Mouse (Mus musculus): ENCODE measurements around the gene Ccl27a. TPM values are rescaled to one million over a fixed set of nuclear protein-coding genes. Genes with fewer than 3 reads are reported as not detected.
"Not testable (repeated sequence)": the region's sequence is repeated elsewhere in the genome, so short reads cannot be mapped to it uniquely, and the experiment has no call there.

Ccl27a gene
- polyA plus RNA-seq, 1 experiment from 2014 or later: 30.0 TPM

- not testable (repeated sequence) for H3K9me3 ChIP-seq (ENCODE audit: low read depth, low read length); DNase-seq; ATAC-seq (ENCODE audit: insufficient read depth); H3K27ac ChIP-seq (ENCODE audit: low read depth); H3K36me3 ChIP-seq (ENCODE audit: insufficient read depth); H3K4me3 ChIP-seq (ENCODE audit: low read depth, low read length); H3K9ac ChIP-seq; H3K27me3 ChIP-seq (ENCODE audit: insufficient read depth, low read length)
- 76% methylated on average over 3 of the region's 6 CpGs for WGBS
- peaks cover 15% of the 10 kb centered on the region; the same call in 1 of the 2 replicates for H3K4me1 ChIP-seq (ENCODE audit: insufficient read depth)
- peak overlapping the region; percentile 74 for H3K4me2 ChIP-seq
Observed at GRCm38 (mm10) chr4:41763176-41763575, 10.9 kb downstream of the Ccl27a start.

- peak overlapping the region; percentile 92 for H3K27ac ChIP-seq (ENCODE audit: low read depth)
- DNase-seq (peak; percentile 84), ATAC-seq (ENCODE audit: insufficient read depth) (peak; percentile 47; the same call in 1 of the 2 replicates)
- not testable (repeated sequence) for H3K9me3 ChIP-seq (ENCODE audit: low read depth, low read length); H3K27me3 ChIP-seq (ENCODE audit: insufficient read depth, low read length); H3K36me3 ChIP-seq (ENCODE audit: insufficient read depth)
- H3K4me1 ChIP-seq (ENCODE audit: insufficient read depth): peaks cover 15% of the 10 kb centered on the region; the same call in 1 of the 2 replicates
- peak overlapping the region; percentile 46; the same call in 1 of the 2 replicates for H3K4me3 ChIP-seq (ENCODE audit: low read depth, low read length)
- H3K4me2 ChIP-seq: peak overlapping the region; percentile 74
- WGBS: 33% methylated on average over 8 of the region's 8 CpGs
- H3K9ac ChIP-seq: peak overlapping the region; percentile 38; the same call in 1 of the 2 replicates
Observed at GRCm38 (mm10) chr4:41762688-41763114, 11.3 kb downstream of the Ccl27a start.

GRCm38 (mm10) chr4:41762099-41762687 lies 11.9 kb downstream of the Ccl27a start:
- Histone ChIP-seq H3K9ac (peak overlapping the region; percentile 38), H3K36me3 (ENCODE audit: insufficient read depth) (peaks cover 12% of the 10 kb centered on the region; the same call in 1 of the 2 replicates), H3K4me1 (ENCODE audit: insufficient read depth) (peaks cover 15% of the 10 kb centered on the region; the same call in 1 of the 2 replicates), H3K4me3 (ENCODE audit: low read depth, low read length) (peak overlapping the region; percentile 46), H3K27me3 (ENCODE audit: insufficient read depth, low read length) (no peaks in the 10 kb centered on the region), H3K27ac (ENCODE audit: low read depth) (peak overlapping the region; percentile 92), H3K9me3 (ENCODE audit: low read depth, low read length) (no peaks in the 10 kb centered on the region), H3K4me2 (peak overlapping the region; percentile 74)
- ATAC-seq (ENCODE audit: insufficient read depth) (peak; percentile 67), DNase-seq (peak; percentile 80)
- TF ChIP-seq CTCF (IDR thresholded peaks at IDR 0.05; ENCODE audit: low read depth): no peak
- WGBS: 28% methylated on average over 8 of the region's 8 CpGs

- Histone ChIP-seq H3K4me1 (ENCODE audit: insufficient read depth) (peaks cover 15% of the 10 kb centered on the region; the same call in 1 of the 2 replicates), H3K9me3 (ENCODE audit: low read depth, low read length) (no peaks in the 10 kb centered on the region), H3K4me3 (ENCODE audit: low read depth, low read length) (peak overlapping the region; percentile 46), H3K27me3 (ENCODE audit: insufficient read depth, low read length) (no peaks in the 10 kb centered on the region), H3K36me3 (ENCODE audit: insufficient read depth) (peaks cover 12% of the 10 kb centered on the region; the same call in 1 of the 2 replicates), H3K9ac (peak overlapping the region; percentile 0; the same call in 1 of the 2 replicates), H3K27ac (ENCODE audit: low read depth) (peak overlapping the region; percentile 92), H3K4me2 (peak overlapping the region; percentile 74)
- TF ChIP-seq CTCF (IDR thresholded peaks at IDR 0.05; ENCODE audit: low read depth): no peak
- ATAC-seq (ENCODE audit: insufficient read depth) (no peak), DNase-seq (peak; percentile 19)
Observed at GRCm38 (mm10) chr4:41761680-41762079, 12.4 kb downstream of the Ccl27a start.

GRCm38 (mm10) chr4:41760911-41761310 lies 13.1 kb downstream of the Ccl27a start:
- Histone ChIP-seq H3K27ac (ENCODE audit: low read depth) (peak overlapping the region; percentile 92), H3K4me2 (peak overlapping the region; percentile 74), H3K4me1 (ENCODE audit: insufficient read depth) (peaks cover 15% of the 10 kb centered on the region; the same call in 1 of the 2 replicates), H3K9me3 (ENCODE audit: low read depth, low read length) (no peaks in the 10 kb centered on the region), H3K9ac (peak overlapping the region; percentile 64), H3K36me3 (ENCODE audit: insufficient read depth) (peaks cover 9% of the 10 kb centered on the region; the same call in 1 of the 2 replicates), H3K4me3 (ENCODE audit: low read depth, low read length) (peak overlapping the region; percentile 46), H3K27me3 (ENCODE audit: insufficient read depth, low read length) (no peaks in the 10 kb centered on the region)
- no peak; the same call in none of the 2 replicates for ATAC-seq (ENCODE audit: insufficient read depth)
- no peak for TF ChIP-seq CTCF (IDR thresholded peaks at IDR 0.05; ENCODE audit: low read depth)
- WGBS: 64% methylated on average over 4 of the region's 4 CpGs
- DNase-seq: no peak

GRCm38 (mm10) chr4:41760288-41760721 lies 13.7 kb downstream of the Ccl27a start:
- Histone ChIP-seq H3K4me3 (ENCODE audit: low read depth, low read length) (peak overlapping the region; percentile 46), H3K9ac (peak overlapping the region; percentile 64), H3K27me3 (ENCODE audit: insufficient read depth, low read length) (no peaks in the 10 kb centered on the region), H3K9me3 (ENCODE audit: low read depth, low read length) (no peaks in the 10 kb centered on the region), H3K36me3 (ENCODE audit: insufficient read depth) (peaks cover 9% of the 10 kb centered on the region; the same call in 1 of the 2 replicates), H3K4me2 (peak overlapping the region; percentile 74), H3K4me1 (ENCODE audit: insufficient read depth) (peaks cover 15% of the 10 kb centered on the region; the same call in 1 of the 2 replicates), H3K27ac (ENCODE audit: low read depth) (peak overlapping the region; percentile 92)
- DNase-seq: peak; percentile 95
- peak; percentile 22; the same call in 1 of the 2 replicates for TF ChIP-seq CTCF (IDR thresholded peaks at IDR 0.05; ENCODE audit: low read depth)
- peak; percentile 89 for ATAC-seq (ENCODE audit: insufficient read depth)
- WGBS: 1% methylated on average over 15 of the region's 15 CpGs

GRCm38 (mm10) chr4:41759656-41760287 lies 14.3 kb downstream of the Ccl27a start:
- ATAC-seq (ENCODE audit: insufficient read depth) (no peak), DNase-seq (no peak)
- peaks cover 9% of the 10 kb centered on the region; the same call in 1 of the 2 replicates for H3K36me3 ChIP-seq (ENCODE audit: insufficient read depth)
- peak overlapping the region; percentile 64 for H3K9ac ChIP-seq
- peak overlapping the region; percentile 46 for H3K4me3 ChIP-seq (ENCODE audit: low read depth, low read length)
- WGBS: 19% methylated on average over 6 of the region's 6 CpGs
- peaks cover 15% of the 10 kb centered on the region; the same call in 1 of the 2 replicates for H3K4me1 ChIP-seq (ENCODE audit: insufficient read depth)
- H3K27me3 ChIP-seq (ENCODE audit: insufficient read depth, low read length): no peaks in the 10 kb centered on the region
- peak overlapping the region; percentile 92 for H3K27ac ChIP-seq (ENCODE audit: low read depth)
- no peaks in the 10 kb centered on the region for H3K9me3 ChIP-seq (ENCODE audit: low read depth, low read length)
- no peak for TF ChIP-seq CTCF (IDR thresholded peaks at IDR 0.05; ENCODE audit: low read depth)
- peak overlapping the region; percentile 74 for H3K4me2 ChIP-seq

All from lung, embryonic 14.5 days (tissue).